Mouse (Mus musculus): Measurements from ENCODE around the gene Pik3c2a. TPM values are rescaled to one million over a fixed set of nuclear protein-coding genes. Genes with fewer than 3 reads are reported as not detected.

The Pik3c2a gene
- polyA plus RNA-seq, 1 experiment from 2014 or later: 22.5 TPM

- no peak for DNase-seq (ENCODE audit: low spot score)
- H3K9me3 ChIP-seq: no peaks in the 10 kb centered on the region
- H3K36me3 ChIP-seq: peaks cover 67% of the 10 kb centered on the region
- no peak overlapping the region for H3K4me3 ChIP-seq
- H3K27me3 ChIP-seq (ENCODE audit: insufficient read depth, poor library complexity, severe bottlenecking): no peaks in the 10 kb centered on the region
- H3K4me1 ChIP-seq (replicated peaks): no peaks in the 10 kb centered on the region
- 84% methylated on average over 1 of the region's 1 CpGs for WGBS
- H3K27ac ChIP-seq: no peak overlapping the region
Observed at GRCm38 (mm10) chr7:116374284-116374683, 69.0 kb downstream of the Pik3c2a start.

DNA sequence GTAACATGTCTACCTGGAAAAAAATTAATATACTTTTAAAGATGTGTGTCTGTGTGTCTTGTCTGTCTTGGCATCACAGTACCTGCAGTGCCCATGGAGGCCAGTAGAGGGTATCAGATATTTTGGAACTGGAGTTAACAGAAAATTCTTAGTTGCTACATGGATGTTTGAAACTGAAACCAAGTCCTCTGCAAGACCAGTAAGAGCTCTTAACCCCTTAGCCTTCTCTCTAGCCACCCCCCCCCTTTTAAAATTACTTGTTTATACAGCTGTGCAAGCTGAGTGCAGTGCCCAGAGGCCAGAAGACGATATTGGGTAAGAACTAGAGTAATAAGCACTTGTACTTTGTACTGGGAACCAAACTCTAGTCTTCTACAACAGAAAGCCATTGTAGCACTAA, 107.0 kb downstream of the Pik3c2a start:
- H3K27me3 ChIP-seq (ENCODE audit: insufficient read depth, poor library complexity, severe bottlenecking): no peaks in the 10 kb centered on the region
- H3K36me3 ChIP-seq: peaks cover 50% of the 10 kb centered on the region
- no peak overlapping the region for H3K4me3 ChIP-seq
- WGBS: 75% methylated on average over 1 of the region's 1 CpGs
- DNase-seq (ENCODE audit: low spot score): peak; percentile 53
- H3K4me1 ChIP-seq (replicated peaks): peaks cover 11% of the 10 kb centered on the region
- no peak overlapping the region for H3K27ac ChIP-seq
- no peaks in the 10 kb centered on the region for H3K9me3 ChIP-seq

DNA sequence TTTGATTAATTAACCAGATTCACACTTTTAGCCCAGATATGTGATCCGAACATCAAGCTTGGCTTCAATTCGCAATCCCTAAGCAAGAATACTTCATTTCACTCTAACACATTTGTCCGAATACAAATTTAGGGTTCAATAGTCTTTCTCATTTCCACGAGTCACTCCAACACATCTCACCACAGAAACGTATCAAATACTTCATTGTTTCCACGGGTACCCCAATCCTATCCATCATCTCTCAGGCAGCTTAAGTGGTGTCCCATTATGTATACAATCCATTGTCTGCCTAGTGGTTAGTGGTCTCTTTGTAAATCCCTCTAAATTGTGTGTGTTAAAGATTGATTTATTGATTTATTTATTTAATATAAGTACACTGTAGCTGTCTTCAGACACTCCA, 108.1 kb downstream of the Pik3c2a start:
- Histone ChIP-seq H3K27me3 (ENCODE audit: insufficient read depth, poor library complexity, severe bottlenecking) (no peaks in the 10 kb centered on the region), H3K27ac (no peak overlapping the region), H3K36me3 (peaks cover 51% of the 10 kb centered on the region), H3K9me3 (no peaks in the 10 kb centered on the region), H3K4me1 (replicated peaks) (peaks cover 11% of the 10 kb centered on the region), H3K4me3 (peak overlapping the region; percentile 91; the same call in 1 of the 2 replicates)
- WGBS: 80% methylated on average over 6 of the region's 6 CpGs
- no peak for DNase-seq (ENCODE audit: low spot score)

DNA sequence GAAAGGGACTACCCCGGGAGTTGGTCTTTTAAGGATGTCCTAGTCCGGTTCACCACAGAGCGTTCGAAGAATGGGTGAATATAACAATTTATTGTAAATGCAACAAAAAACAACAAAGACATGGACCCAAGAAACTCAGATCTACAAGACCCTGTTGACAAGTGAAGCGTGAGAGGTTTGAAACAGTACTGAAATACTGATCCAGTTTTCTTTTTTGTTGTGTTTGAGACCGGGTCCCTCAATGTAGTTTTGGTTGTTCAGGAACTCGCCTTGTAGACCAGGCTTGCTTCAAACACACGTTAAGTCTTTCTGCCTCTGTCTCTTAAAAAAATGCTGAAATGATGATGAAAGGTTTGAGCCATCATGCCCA, 108.6 kb downstream of the Pik3c2a start:
- Histone ChIP-seq H3K4me3 (peak overlapping the region; percentile 91), H3K9me3 (no peaks in the 10 kb centered on the region), H3K27me3 (ENCODE audit: insufficient read depth, poor library complexity, severe bottlenecking) (no peaks in the 10 kb centered on the region), H3K27ac (peak overlapping the region; percentile 95), H3K36me3 (peaks cover 51% of the 10 kb centered on the region), H3K4me1 (replicated peaks) (peaks cover 11% of the 10 kb centered on the region)
- no peak for DNase-seq (ENCODE audit: low spot score)
- 29% methylated on average over 8 of the region's 8 CpGs for WGBS

DNA sequence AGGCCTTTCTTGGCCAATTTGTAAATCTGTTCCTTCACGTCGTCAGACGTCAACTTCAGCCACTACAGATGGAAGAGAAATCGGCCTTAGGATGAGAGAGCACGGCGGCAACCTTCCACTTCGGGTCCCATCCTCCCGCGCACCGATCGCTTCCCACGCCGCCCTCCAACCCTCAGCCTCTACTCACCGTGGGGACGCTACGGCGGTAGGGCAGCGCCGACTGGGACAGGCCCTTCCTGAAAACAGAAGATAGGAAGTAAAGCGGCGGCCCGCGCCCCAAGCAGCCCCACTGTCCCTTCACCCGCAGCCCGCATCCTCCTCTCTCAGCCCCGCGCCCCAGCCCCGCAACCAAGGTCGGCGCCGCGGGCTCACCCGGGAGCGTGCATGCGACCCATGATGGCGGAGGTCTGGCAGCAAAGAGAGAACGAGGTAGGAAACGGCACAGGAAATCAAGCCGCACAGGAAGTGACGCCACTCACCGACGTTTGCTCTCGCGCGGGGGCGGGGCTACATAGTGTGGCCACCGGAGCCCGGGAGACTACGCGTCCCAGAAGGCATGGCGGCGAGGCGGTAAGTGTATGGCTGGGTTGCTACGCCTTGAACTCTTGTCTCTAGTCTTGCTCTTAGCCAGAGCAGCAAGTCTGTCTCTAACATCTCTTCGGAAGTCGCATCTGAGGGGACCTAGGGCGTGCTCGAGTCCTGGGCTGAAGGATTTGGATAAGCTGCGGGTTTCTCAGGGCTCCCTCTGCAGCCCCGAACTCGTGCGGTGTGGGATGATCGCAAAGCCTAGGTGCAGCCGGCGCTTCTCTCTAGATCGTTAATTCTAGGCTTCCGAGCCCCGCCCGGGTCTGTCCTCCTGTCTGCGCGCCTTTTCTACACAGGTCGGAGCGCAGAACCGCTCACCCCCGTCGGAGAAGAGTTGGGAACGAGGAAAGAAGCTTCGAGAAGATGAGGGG, 109.3 kb downstream of the Pik3c2a start, which contains the start of gene Rps13:
Rps13 (minus strand) TSS at position 483 of the 956 bp plus-strand sequence.
- Histone ChIP-seq H3K27ac (peak within 1 kb of the TSS; percentile 95), H3K4me1 (replicated peaks) (peaks cover 11% of the 10 kb centered on the region), H3K36me3 (peaks cover 50% of the 10 kb centered on the region), H3K4me3 (peak within 1 kb of the TSS; percentile 91), H3K27me3 (ENCODE audit: insufficient read depth, poor library complexity, severe bottlenecking) (no peaks in the 10 kb centered on the region), H3K9me3 (no peaks in the 10 kb centered on the region)
- DNase-seq (ENCODE audit: low spot score): peak; percentile 97
- WGBS: under 1% methylated on average over 78 of the region's 78 CpGs

GRCm38 (mm10) chr7:116331246-116331645, 112.0 kb downstream of the Pik3c2a start:
- H3K9me3 ChIP-seq: no peaks in the 10 kb centered on the region
- 93% methylated on average over 2 of the region's 2 CpGs for WGBS
- no peak overlapping the region for H3K4me3 ChIP-seq
- H3K27me3 ChIP-seq (ENCODE audit: insufficient read depth, poor library complexity, severe bottlenecking): no peaks in the 10 kb centered on the region
- H3K36me3 ChIP-seq: peaks cover 58% of the 10 kb centered on the region
- no peak for DNase-seq (ENCODE audit: low spot score)
- no peak overlapping the region for H3K27ac ChIP-seq
- peaks cover 11% of the 10 kb centered on the region for H3K4me1 ChIP-seq (replicated peaks)

- Histone ChIP-seq H3K4me3 (no peak overlapping the region), H3K36me3 (peaks cover 56% of the 10 kb centered on the region), H3K27ac (no peak overlapping the region), H3K4me1 (replicated peaks) (peaks cover 11% of the 10 kb centered on the region), H3K9me3 (no peaks in the 10 kb centered on the region), H3K27me3 (ENCODE audit: insufficient read depth, poor library complexity, severe bottlenecking) (no peaks in the 10 kb centered on the region)
- WGBS: 92% methylated on average over 4 of the region's 4 CpGs
- no peak for DNase-seq (ENCODE audit: low spot score)
Observed at GRCm38 (mm10) chr7:116329858-116330257, 113.4 kb downstream of the Pik3c2a start.

DNA sequence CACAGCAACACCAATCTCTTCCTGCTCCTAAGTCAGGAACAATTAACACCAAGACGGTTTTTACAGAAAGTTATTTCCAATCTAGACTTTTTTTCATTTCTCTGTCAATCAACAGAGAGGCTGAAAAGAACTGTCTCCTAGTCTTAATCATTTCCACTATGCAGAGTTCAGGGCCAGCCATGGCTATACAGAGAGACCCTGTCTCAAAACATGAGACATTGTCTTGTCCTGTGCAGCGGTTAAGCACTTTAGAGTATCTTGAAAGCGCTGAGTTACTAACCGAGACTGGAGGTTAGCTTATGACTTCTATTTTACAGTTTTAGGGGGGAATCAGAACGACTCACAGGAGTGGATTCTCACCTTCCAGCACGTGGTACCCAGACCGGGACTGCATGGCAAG, 114.5 kb downstream of the Pik3c2a start:
- Histone ChIP-seq H3K36me3 (peaks cover 56% of the 10 kb centered on the region), H3K4me3 (no peak overlapping the region), H3K4me1 (replicated peaks) (peaks cover 8% of the 10 kb centered on the region), H3K9me3 (no peaks in the 10 kb centered on the region), H3K27me3 (ENCODE audit: insufficient read depth, poor library complexity, severe bottlenecking) (no peaks in the 10 kb centered on the region), H3K27ac (no peak overlapping the region)
- no peak for DNase-seq (ENCODE audit: low spot score)
- WGBS: 74% methylated on average over 7 of the region's 7 CpGs

- H3K9me3 ChIP-seq: no peaks in the 10 kb centered on the region
- WGBS: 91% methylated on average over 5 of the region's 5 CpGs
- no peak overlapping the region for H3K4me3 ChIP-seq
- H3K27ac ChIP-seq: no peak overlapping the region
- peaks cover 55% of the 10 kb centered on the region for H3K36me3 ChIP-seq
- H3K4me1 ChIP-seq (replicated peaks): peaks cover 5% of the 10 kb centered on the region
- H3K27me3 ChIP-seq (ENCODE audit: insufficient read depth, poor library complexity, severe bottlenecking): no peaks in the 10 kb centered on the region
- no peak for DNase-seq (ENCODE audit: low spot score)
Observed at GRCm38 (mm10) chr7:116327901-116328300, 115.3 kb downstream of the Pik3c2a start.

GRCm38 (mm10) chr7:116323331-116323964, 119.8 kb downstream of the Pik3c2a start:
- H3K27me3 ChIP-seq (ENCODE audit: insufficient read depth, poor library complexity, severe bottlenecking): no peaks in the 10 kb centered on the region
- H3K27ac ChIP-seq: no peak overlapping the region
- no peak overlapping the region for H3K4me3 ChIP-seq
- WGBS: 34% methylated on average over 10 of the region's 10 CpGs
- H3K4me1 ChIP-seq (replicated peaks): no peaks in the 10 kb centered on the region
- H3K9me3 ChIP-seq: no peaks in the 10 kb centered on the region
- peaks cover 11% of the 10 kb centered on the region for H3K36me3 ChIP-seq
- peak; percentile 80 for DNase-seq (ENCODE audit: low spot score)

- WGBS: 7% methylated on average over 9 of the region's 9 CpGs
- H3K4me3 ChIP-seq: peak overlapping the region; percentile 88
- peaks cover 51% of the 10 kb centered on the region for H3K4me1 ChIP-seq (replicated peaks)
- H3K27ac ChIP-seq: peak overlapping the region; percentile 73
- no peaks in the 10 kb centered on the region for H3K9me3 ChIP-seq
- H3K36me3 ChIP-seq: no peaks in the 10 kb centered on the region
- peaks cover 9% of the 10 kb centered on the region; the same call in 1 of the 2 replicates for H3K27me3 ChIP-seq (ENCODE audit: insufficient read depth, poor library complexity, severe bottlenecking)
- DNase-seq (ENCODE audit: low spot score): peak; percentile 66
Observed at GRCm38 (mm10) chr7:116309456-116309855, 133.8 kb downstream of the Pik3c2a start.

DNA sequence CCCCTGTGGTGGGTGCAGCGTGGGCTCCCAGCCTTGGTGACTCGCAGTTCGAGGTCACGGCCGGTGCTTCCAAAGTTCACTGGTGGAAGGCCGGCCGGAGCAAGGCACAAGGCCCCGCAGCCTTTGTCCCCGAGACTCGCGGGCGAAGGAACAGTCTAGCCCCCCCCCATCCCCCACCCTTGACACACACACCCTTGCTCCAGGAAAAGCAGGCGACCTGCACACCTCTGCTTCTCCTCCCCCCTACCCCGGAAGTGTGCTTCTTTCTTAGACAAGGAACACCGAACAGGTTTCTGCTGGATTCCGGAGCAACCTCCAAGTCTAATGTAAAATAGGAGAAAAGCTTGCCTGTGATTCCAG, 134.6 kb downstream of the Pik3c2a start:
- 4% methylated on average over 16 of the region's 16 CpGs for WGBS
- no peaks in the 10 kb centered on the region for H3K9me3 ChIP-seq
- H3K36me3 ChIP-seq: no peaks in the 10 kb centered on the region
- H3K27ac ChIP-seq: peak overlapping the region; percentile 92
- peak overlapping the region; percentile 88 for H3K4me3 ChIP-seq
- H3K4me1 ChIP-seq (replicated peaks): peaks cover 51% of the 10 kb centered on the region
- H3K27me3 ChIP-seq (ENCODE audit: insufficient read depth, poor library complexity, severe bottlenecking): peaks cover 9% of the 10 kb centered on the region; the same call in 1 of the 2 replicates
- DNase-seq (ENCODE audit: low spot score): peak; percentile 24

All from hindbrain, embryonic 10.5 days (tissue).